Comparison of ENCODE assay signal across 9 mouse cellular contexts in the genomic region with DNA sequence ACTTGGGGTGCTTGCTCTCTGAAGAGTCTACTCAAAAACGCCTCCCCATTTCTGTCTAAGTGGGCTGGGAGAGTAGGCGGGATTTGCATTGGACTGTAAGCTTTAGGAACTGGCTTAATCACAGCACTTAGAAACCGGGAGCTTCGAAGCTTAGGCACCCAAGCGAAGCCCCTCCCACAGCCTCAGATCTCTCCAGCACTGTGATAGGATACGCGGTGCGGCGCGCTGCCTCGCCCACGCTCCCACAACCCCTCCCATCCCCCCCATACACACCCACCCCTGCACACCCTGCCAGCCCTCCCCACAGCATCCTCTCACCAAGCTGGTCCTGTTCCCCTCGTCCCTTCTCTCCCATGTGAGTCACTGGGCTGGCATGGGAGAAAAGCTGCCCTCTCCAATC. TPM values are rescaled to one million over a fixed set of nuclear protein-coding genes. Genes with fewer than 3 reads are reported as not detected.
DNase-seq lines count a peak whose midpoint lies in the region; ATAC-seq and TF ChIP-seq lines count a peak whose summit lies in the region.
"Had no signal": no experiment of that assay in that cellular context is flagged by ENCODE, and none has a peak within 500 bp of the region (broad histone marks: within the 10 kb centered on the region; RNA-seq: fewer than 3 reads in every experiment).

No protein-coding gene starts in this region.

- no peak overlapping the region for H3K9ac ChIP-seq in heart, embryonic 14.5 days (ENCODE audit: low read length)

- 4% methylated on average over 13 of the region's 13 CpGs for WGBS in heart, embryonic 14.5 days
- WGBS in thymus, adult 2 months, result 23% methylated on average over 13 of the region's 13 CpGs

- peak overlapping the region; percentile 56 for H3K4me2 ChIP-seq in heart, embryonic 14.5 days (ENCODE audit: low read length)

- no peak overlapping the region for H3K27ac ChIP-seq in heart, embryonic 14.5 days (replicated peaks in 1 of 2; ENCODE audit: control insufficient read depth in 1 of 2, insufficient read depth in 1 of 2, low read depth in 2 of 2, low read length in 2 of 2)
- H3K27ac ChIP-seq in thymus, adult 2 months (ENCODE audit: control insufficient read depth, insufficient read depth, low read length), result no peak overlapping the region

- H3K9me3 ChIP-seq in heart, embryonic 14.5 days (ENCODE audit: control insufficient read depth, low read length), result no peaks in the 10 kb centered on the region

- no peaks in the 10 kb centered on the region for H3K27me3 ChIP-seq in heart, embryonic 14.5 days (ENCODE audit: control insufficient read depth, insufficient read depth, low read length)
- no peaks in the 10 kb centered on the region for H3K27me3 ChIP-seq in thymus, adult 2 months (ENCODE audit: control insufficient read depth, insufficient read depth, low read length)

- no peaks in the 10 kb centered on the region for H3K36me3 ChIP-seq in heart, embryonic 14.5 days (ENCODE audit: control insufficient read depth, insufficient read depth, low read length)
- H3K36me3 ChIP-seq in thymus, adult 2 months (ENCODE audit: control insufficient read depth, insufficient read depth, low read length), result no peaks in the 10 kb centered on the region
- H3K36me3 ChIP-seq: G1E had no signal

- no peak for DNase-seq in heart, adult 9 months (ENCODE audit: low spot score in 2 of 2)
- DNase-seq in thymus, adult 2 months, result peak; percentile 37
- DNase-seq in thymus, adult 18-20 months, result no peak
- peak; percentile 31 to 48 for DNase-seq in lung, postnatal 4 days
- no peak for DNase-seq in spleen, postnatal 10 days (ENCODE audit: low spot score in 2 of 2)
- no peak for DNase-seq in adrenal gland, adult (ENCODE audit: inconsistent age in 2 of 2, low spot score in 1 of 2)

- H3K4me3 ChIP-seq in heart, embryonic 14.5 days (ENCODE audit: control insufficient read depth in 1 of 2, insufficient read depth in 1 of 2, low read depth in 1 of 2, low read length in 2 of 2), result no peak overlapping the region; a peak in 1 of 4 replicates
- no peak overlapping the region for H3K4me3 ChIP-seq in thymus, adult 2 months (ENCODE audit: control insufficient read depth, insufficient read depth, low read length)

- ATAC-seq in heart, embryonic 14.5 days (ENCODE audit: insufficient number of reproducible peaks, insufficient read depth, low FRiP score, low read depth), result no peak
- no peak for ATAC-seq in megakaryocyte, adult 5-6 weeks (ENCODE audit: poor library complexity, severe bottlenecking)

- TF ChIP-seq CTCF in thymus, adult 2 months (IDR thresholded peaks at IDR 0.05; ENCODE audit: borderline replicate concordance, control insufficient read depth, extremely low read depth, insufficient read depth, low read length, poor library complexity), result no peak

- 0 out of 4 replicates have a peak, but pooled peaks cover 2 to 6% of the 10 kb centered on the region in 2 experiments for H3K4me1 ChIP-seq in heart, embryonic 14.5 days (ENCODE audit: control insufficient read depth in 2 of 2, insufficient read depth in 2 of 2, low read length in 2 of 2)
- peaks cover 3% of the 10 kb centered on the region; the same call in 1 of the 2 replicates for H3K4me1 ChIP-seq in thymus, adult 2 months (replicated peaks; ENCODE audit: control insufficient read depth, insufficient read depth, low read length)

- TF ChIP-seq POLR2A in thymus, adult 2 months (IDR thresholded peaks at IDR 0.05; ENCODE audit: control insufficient read depth, extremely low read depth, insufficient read depth, low read length, poor library complexity), result no peak

RNA-seq across cellular contexts. Expression of gene Fem1b, which starts 48.3 kb away (rescaled TPM):
- polyA plus RNA-seq in heart, embryonic 14.5 days (2014; fragmentation: Nextera tagmentation; extraction: Ambion mirVana), result 21.0 and 21.4 TPM in 2 replicates
- polyA plus RNA-seq in thymus, adult 2 months (2012; rRNA removed), result 15.3 and 20.5 TPM in 2 replicates
- 14.9 and 15.2 TPM in 2 replicates for total RNA-seq in megakaryocyte, adult 5-6 weeks (2015)
- total RNA-seq in megakaryocyte, adult 5-6 weeks (2017), result 29.3 and 31.6 TPM in 2 replicates

Comparison
In these comparisons a context has a peak if more than half of its experiments do, and no peak if none do; other contexts are left out.
1. DNase-seq: peak in thymus, adult 2 months (single experiment) and lung, postnatal 4 days (2 of 2); none in heart, adult 9 months (0 of 2), thymus, adult 18-20 months (0 of 2), spleen, postnatal 10 days (0 of 2) and adrenal gland, adult (0 of 2).